Mouse (Mus musculus): ENCODE measurements around the gene Pxdn.

DNA sequence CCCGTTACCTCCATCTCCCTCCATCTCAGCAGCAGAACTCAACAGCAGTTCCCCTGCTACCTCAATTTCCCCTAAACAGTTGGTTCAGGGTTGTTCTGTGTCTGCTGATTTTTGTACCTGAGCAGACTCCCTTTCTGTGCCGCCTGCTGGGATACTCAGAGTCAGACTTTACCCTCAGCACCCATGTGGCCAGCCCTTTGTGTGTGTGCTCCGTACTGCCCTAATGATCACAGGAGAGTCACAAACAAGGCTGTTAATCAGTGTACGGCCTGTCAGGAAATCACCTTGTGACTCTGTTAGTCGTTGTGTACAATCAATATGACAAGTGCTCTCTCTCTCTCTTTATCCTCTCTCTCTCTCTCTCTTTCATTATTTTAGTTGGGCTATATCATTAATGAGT lies 21.2 kb downstream of the Pxdn start:
- TF ChIP-seq CTCF (IDR thresholded peaks at IDR 0.05; ENCODE audit: control insufficient read depth, insufficient read depth, insufficient read length) (no peak), USF1 (IDR thresholded peaks at IDR 0.05; ENCODE audit: low read depth) (no peak), CEBPB (IDR thresholded peaks at IDR 0.05; ENCODE audit: low read depth) (no peak)
